Mouse (Mus musculus): Measurements from ENCODE around the gene Aurkc. TPM values are rescaled to one million over a fixed set of nuclear protein-coding genes. Genes with fewer than 3 reads are reported as not detected.
"Not testable (repeated sequence)": the region's sequence is repeated elsewhere in the genome, so short reads cannot be mapped to it uniquely, and the experiment has no call there.

Aurkc gene
- polyA plus RNA-seq (2015; fragmentation: Nextera tagmentation; extraction: Ambion mirVana) = not detected in 2 replicates

GRCm38 (mm10) chr7:6995251-6995650 lies at the start of gene Aurkc:
Aurkc (plus strand) TSS chr7:6995300.
- H3K4me2 ChIP-seq (ENCODE audit: low read depth, low read length); ATAC-seq; DNase-seq; H3K9ac ChIP-seq (replicated peaks); H3K9me3 ChIP-seq (ENCODE audit: low read length); H3K36me3 ChIP-seq (replicated peaks; ENCODE audit: insufficient read depth, low read length); H3K4me3 ChIP-seq (ENCODE audit: low read depth, low read length); H3K27me3 ChIP-seq (ENCODE audit: insufficient read depth, low read length); H3K4me1 ChIP-seq (ENCODE audit: insufficient read depth); H3K27ac ChIP-seq (ENCODE audit: low read depth): not testable (repeated sequence)
- 68% methylated on average over 11 of the region's 11 CpGs for WGBS (ENCODE audit: insufficient replicate concordance)

GRCm38 (mm10) chr7:6948061-6948460 lies 47.0 kb upstream of the Aurkc start:
- H3K27ac ChIP-seq (ENCODE audit: low read depth); H3K4me3 ChIP-seq (ENCODE audit: low read depth, low read length); H3K36me3 ChIP-seq (replicated peaks; ENCODE audit: insufficient read depth, low read length); H3K9me3 ChIP-seq (ENCODE audit: low read length); H3K9ac ChIP-seq (replicated peaks); H3K4me2 ChIP-seq (ENCODE audit: low read depth, low read length); H3K4me1 ChIP-seq (ENCODE audit: insufficient read depth); DNase-seq; ATAC-seq; H3K27me3 ChIP-seq (ENCODE audit: insufficient read depth, low read length): not testable (repeated sequence)
- WGBS (ENCODE audit: insufficient replicate concordance) = 86% methylated on average over 18 of the region's 20 CpGs

GRCm38 (mm10) chr7:6956576-6956975 lies 38.5 kb upstream of the Aurkc start:
- no peak for DNase-seq
- Histone ChIP-seq H3K27me3 (ENCODE audit: insufficient read depth, low read length) (no peaks in the 10 kb centered on the region), H3K9ac (replicated peaks) (no peak overlapping the region), H3K4me2 (ENCODE audit: low read depth, low read length) (no peak overlapping the region), H3K4me1 (ENCODE audit: insufficient read depth) (no peaks in the 10 kb centered on the region), H3K4me3 (ENCODE audit: low read depth, low read length) (no peak overlapping the region), H3K9me3 (ENCODE audit: low read length) (no peaks in the 10 kb centered on the region), H3K27ac (ENCODE audit: low read depth) (no peak overlapping the region), H3K36me3 (replicated peaks; ENCODE audit: insufficient read depth, low read length) (no peaks in the 10 kb centered on the region)
- ATAC-seq = no peak
- 85% methylated on average over 4 of the region's 4 CpGs for WGBS (ENCODE audit: insufficient replicate concordance)
- TF ChIP-seq EP300 (IDR thresholded peaks at IDR 0.05; ENCODE audit: low read depth) = no peak
- no peak for TF ChIP-seq CTCF (IDR thresholded peaks at IDR 0.05; ENCODE audit: low read depth)

GRCm38 (mm10) chr7:6958574-6958973 lies 36.5 kb upstream of the Aurkc start:
- ATAC-seq (no peak), DNase-seq (no peak)
- 76% methylated on average over 1 of the region's 1 CpGs for WGBS (ENCODE audit: insufficient replicate concordance)

GRCm38 (mm10) chr7:6973566-6973965 lies 21.5 kb upstream of the Aurkc start:
- H3K36me3 ChIP-seq (replicated peaks; ENCODE audit: insufficient read depth, low read length) = no peaks in the 10 kb centered on the region
- H3K27ac ChIP-seq (ENCODE audit: low read depth) = no peak overlapping the region
- no peaks in the 10 kb centered on the region for H3K9me3 ChIP-seq (ENCODE audit: low read length)
- TF ChIP-seq CTCF (IDR thresholded peaks at IDR 0.05; ENCODE audit: low read depth) = no peak
- TF ChIP-seq EP300 (IDR thresholded peaks at IDR 0.05; ENCODE audit: low read depth) = no peak
- no peak overlapping the region for H3K9ac ChIP-seq (replicated peaks)
- H3K4me2 ChIP-seq (ENCODE audit: low read depth, low read length) = no peak overlapping the region
- H3K4me3 ChIP-seq (ENCODE audit: low read depth, low read length) = no peak overlapping the region
- no peaks in the 10 kb centered on the region for H3K27me3 ChIP-seq (ENCODE audit: insufficient read depth, low read length)
- ATAC-seq = no peak
- H3K4me1 ChIP-seq (ENCODE audit: insufficient read depth) = no peaks in the 10 kb centered on the region
- WGBS (ENCODE audit: insufficient replicate concordance) = 57% methylated on average over 1 of the region's 1 CpGs
- no peak for DNase-seq

More at GRCm38 (mm10) chr7:6958574-6958973, 36.5 kb upstream of the Aurkc start:
- no peaks in the 10 kb centered on the region for H3K9me3 ChIP-seq (ENCODE audit: low read length)
- no peaks in the 10 kb centered on the region for H3K27me3 ChIP-seq (ENCODE audit: insufficient read depth, low read length)
- TF ChIP-seq CTCF (IDR thresholded peaks at IDR 0.05; ENCODE audit: low read depth) = no peak
- no peak for TF ChIP-seq EP300 (IDR thresholded peaks at IDR 0.05; ENCODE audit: low read depth)
- no peak overlapping the region for H3K27ac ChIP-seq (ENCODE audit: low read depth)
- no peak overlapping the region for H3K9ac ChIP-seq (replicated peaks)
- no peaks in the 10 kb centered on the region for H3K4me1 ChIP-seq (ENCODE audit: insufficient read depth)
- no peak overlapping the region for H3K4me2 ChIP-seq (ENCODE audit: low read depth, low read length)
- no peak overlapping the region for H3K4me3 ChIP-seq (ENCODE audit: low read depth, low read length)
- H3K36me3 ChIP-seq (replicated peaks; ENCODE audit: insufficient read depth, low read length) = no peaks in the 10 kb centered on the region

- no peak for TF ChIP-seq EP300 (IDR thresholded peaks at IDR 0.05; ENCODE audit: low read depth)
- TF ChIP-seq CTCF (IDR thresholded peaks at IDR 0.05; ENCODE audit: low read depth) = no peak
- 83% methylated on average over 19 of the region's 19 CpGs for WGBS (ENCODE audit: insufficient replicate concordance)
- H3K9me3 ChIP-seq (ENCODE audit: low read length) = no peaks in the 10 kb centered on the region
- H3K4me1 ChIP-seq (ENCODE audit: insufficient read depth) = no peaks in the 10 kb centered on the region
- no peaks in the 10 kb centered on the region for H3K27me3 ChIP-seq (ENCODE audit: insufficient read depth, low read length)
- H3K27ac ChIP-seq (ENCODE audit: low read depth) = no peak overlapping the region
- no peak for ATAC-seq
- no peaks in the 10 kb centered on the region for H3K36me3 ChIP-seq (replicated peaks; ENCODE audit: insufficient read depth, low read length)
- no peak overlapping the region for H3K9ac ChIP-seq (replicated peaks)
- H3K4me2 ChIP-seq (ENCODE audit: low read depth, low read length) = no peak overlapping the region
- no peak for DNase-seq
- no peak overlapping the region for H3K4me3 ChIP-seq (ENCODE audit: low read depth, low read length)
Observed at GRCm38 (mm10) chr7:6976890-6977289, 18.2 kb upstream of the Aurkc start.

DNA sequence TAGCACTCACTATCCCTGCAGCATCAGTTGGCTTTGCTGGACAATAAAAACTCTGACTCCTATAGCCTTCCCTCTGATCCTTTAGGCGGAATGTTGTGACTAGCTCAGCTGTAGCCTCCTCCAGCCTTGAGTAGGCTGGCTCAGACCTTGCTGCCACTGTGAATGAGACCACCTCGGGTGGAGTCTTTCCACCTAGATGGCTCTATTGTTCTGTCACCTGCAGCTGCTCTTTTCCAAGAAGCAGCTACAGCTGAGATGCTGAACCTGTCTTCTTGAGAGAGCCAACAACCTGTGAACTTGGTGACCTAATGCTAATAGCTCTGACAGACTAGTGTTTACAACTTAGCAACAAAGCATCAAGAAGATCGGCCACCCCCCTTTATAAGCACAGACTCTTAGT lies 3.8 kb downstream of the Aurkc start:
- not testable (repeated sequence) for DNase-seq; H3K4me2 ChIP-seq (ENCODE audit: low read depth, low read length); ATAC-seq; H3K9me3 ChIP-seq (ENCODE audit: low read length); H3K27me3 ChIP-seq (ENCODE audit: insufficient read depth, low read length); H3K9ac ChIP-seq (replicated peaks); H3K27ac ChIP-seq (ENCODE audit: low read depth); H3K4me3 ChIP-seq (ENCODE audit: low read depth, low read length); H3K36me3 ChIP-seq (replicated peaks; ENCODE audit: insufficient read depth, low read length); H3K4me1 ChIP-seq (ENCODE audit: insufficient read depth)
- 52% methylated on average over 3 of the region's 3 CpGs for WGBS (ENCODE audit: insufficient replicate concordance)

- H3K36me3 ChIP-seq (replicated peaks; ENCODE audit: insufficient read depth, low read length); H3K4me2 ChIP-seq (ENCODE audit: low read depth, low read length); H3K4me1 ChIP-seq (ENCODE audit: insufficient read depth); H3K9ac ChIP-seq (replicated peaks); H3K27me3 ChIP-seq (ENCODE audit: insufficient read depth, low read length); ATAC-seq; H3K9me3 ChIP-seq (ENCODE audit: low read length); H3K27ac ChIP-seq (ENCODE audit: low read depth); H3K4me3 ChIP-seq (ENCODE audit: low read depth, low read length); DNase-seq: not testable (repeated sequence)
- 58% methylated on average over 5 of the region's 5 CpGs for whole genome bisulfite sequencing (ENCODE audit: insufficient replicate concordance)
Observed at GRCm38 (mm10) chr7:7005441-7005840, 10.3 kb downstream of the Aurkc start.

Measured in liver, postnatal 0 days (tissue).